Mouse (Mus musculus): ENCODE data around the gene Odf3l1. TPM values are rescaled to one million over a fixed set of nuclear protein-coding genes. Genes with fewer than 3 reads are reported as not detected.

Odf3l1 gene
- total RNA-seq, 2 experiments from 2014 or later: 0.32 TPM; not detected in 1

DNA sequence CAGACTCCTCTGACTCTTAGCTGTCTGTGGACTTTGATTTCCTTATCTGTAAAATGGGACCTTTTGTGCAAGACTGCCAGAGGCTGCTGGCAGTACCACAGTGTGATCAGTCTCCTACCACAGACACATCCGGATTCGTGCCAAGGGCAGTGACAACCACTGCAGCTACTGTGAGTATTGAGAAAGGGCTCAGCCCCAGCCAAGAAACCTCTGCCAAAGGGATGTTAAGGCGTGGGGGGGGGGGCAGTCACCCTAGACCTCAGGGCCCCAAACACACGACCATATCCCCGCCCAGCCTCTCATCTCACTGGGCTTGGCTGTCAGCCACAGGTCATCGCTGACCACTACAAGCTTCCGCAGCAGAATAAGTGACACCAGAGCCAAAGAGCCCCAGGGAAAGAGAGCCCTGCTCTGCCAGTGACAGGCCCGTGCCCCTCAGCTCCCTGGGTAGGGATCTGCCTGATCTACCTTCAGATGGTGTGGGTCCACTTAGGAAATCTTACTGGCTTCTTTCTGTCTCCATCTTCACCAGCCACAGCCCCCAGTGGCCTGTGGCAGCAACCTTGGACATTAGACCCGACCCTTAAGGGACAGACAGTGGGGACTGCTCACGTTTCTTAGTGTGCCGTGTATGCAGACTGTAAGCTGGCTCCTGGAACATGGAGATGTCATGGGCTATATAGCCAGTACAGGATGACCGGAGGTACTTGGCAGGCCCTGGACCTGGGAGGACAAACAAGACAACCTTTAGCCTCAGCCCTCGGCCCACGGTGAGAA lies 14.2 kb downstream of the Odf3l1 start:
- no peak for DNase-seq

GRCm38 (mm10) chr9:56847523-56847922 lies 17.0 kb downstream of the Odf3l1 start:
- peak; percentile 74 to 82 for DNase-seq
- intact Hi-C loops (cut with DNase I): no loop called here

More for the DNA sequence above, 14.2 kb downstream of the Odf3l1 start:
- intact Hi-C loops (cut with DNase I): no loop called here

- DNase-seq: peak in 1 of 2 experiments; percentile 18
- intact Hi-C loops (cut with DNase I): no loop called here
Observed at GRCm38 (mm10) chr9:56844644-56845043, 19.8 kb downstream of the Odf3l1 start.

GRCm38 (mm10) chr9:56843679-56844188 lies 20.7 kb downstream of the Odf3l1 start:
- intact Hi-C loops (cut with DNase I): loop anchor here (1.0 kb wide), 1 partner anchor 46 kb away; no protein-coding TSS in a partner anchor
- DNase-seq: peak; percentile 85 to 88

GRCm38 (mm10) chr9:56842303-56842719 lies 22.2 kb downstream of the Odf3l1 start:
- intact Hi-C loops (cut with DNase I): no loop called here
- no peak for DNase-seq

- no peak for DNase-seq
- intact Hi-C loops (cut with DNase I): no loop called here
Observed at GRCm38 (mm10) chr9:56841864-56842263, 22.6 kb downstream of the Odf3l1 start.

DNA sequence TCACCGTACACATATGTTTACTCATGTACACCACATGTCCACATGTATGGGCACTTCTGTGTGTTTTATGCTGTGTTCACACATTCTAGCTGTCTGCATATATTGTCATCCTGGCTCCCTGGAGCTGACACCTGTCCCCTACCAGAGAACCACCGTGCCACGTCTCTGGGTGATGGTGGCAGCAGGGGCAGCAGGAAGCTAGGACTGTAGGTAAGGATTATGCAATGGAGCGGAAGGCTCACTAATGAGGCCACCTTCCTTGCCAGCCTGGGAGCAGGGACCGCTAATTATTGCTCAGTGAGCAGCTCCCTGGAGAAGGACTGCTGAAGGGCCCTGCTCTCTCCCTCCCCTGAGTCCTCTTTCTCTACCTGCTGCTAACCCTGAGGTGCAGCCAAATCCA lies 23.8 kb downstream of the Odf3l1 start:
- intact Hi-C loops (cut with DNase I): no loop called here
- no peak for DNase-seq

DNA sequence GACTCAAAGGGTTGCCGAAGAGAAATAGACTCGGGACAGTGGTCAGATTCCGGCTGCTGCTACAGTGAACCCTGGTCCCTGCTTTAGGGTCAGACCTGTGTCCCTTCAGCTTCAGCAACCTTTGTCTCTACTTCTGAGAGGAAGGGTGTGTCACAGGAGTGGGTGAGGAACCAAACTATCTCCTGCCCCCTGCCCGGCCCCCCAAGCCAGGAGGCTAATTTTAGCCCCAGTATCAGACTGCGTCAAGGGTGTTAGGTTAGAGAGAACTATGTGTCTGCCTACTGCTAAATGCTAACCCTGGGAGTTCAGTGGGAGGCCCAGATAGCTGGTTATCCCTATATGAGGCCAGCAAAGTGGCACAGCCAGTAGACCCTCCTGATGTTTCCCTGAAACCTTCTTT lies 29.3 kb downstream of the Odf3l1 start:
- intact Hi-C loops (cut with DNase I): no loop called here
- peak in 1 of 2 experiments; percentile 51 for DNase-seq

GRCm38 (mm10) chr9:56832900-56833299 lies 31.6 kb downstream of the Odf3l1 start:
- peak; percentile 30 to 45 for DNase-seq
- intact Hi-C loops (cut with DNase I): no loop called here

- no peak for DNase-seq
- intact Hi-C loops (cut with DNase I): no loop called here
Observed at GRCm38 (mm10) chr9:56831904-56832303, 32.6 kb downstream of the Odf3l1 start.

DNA sequence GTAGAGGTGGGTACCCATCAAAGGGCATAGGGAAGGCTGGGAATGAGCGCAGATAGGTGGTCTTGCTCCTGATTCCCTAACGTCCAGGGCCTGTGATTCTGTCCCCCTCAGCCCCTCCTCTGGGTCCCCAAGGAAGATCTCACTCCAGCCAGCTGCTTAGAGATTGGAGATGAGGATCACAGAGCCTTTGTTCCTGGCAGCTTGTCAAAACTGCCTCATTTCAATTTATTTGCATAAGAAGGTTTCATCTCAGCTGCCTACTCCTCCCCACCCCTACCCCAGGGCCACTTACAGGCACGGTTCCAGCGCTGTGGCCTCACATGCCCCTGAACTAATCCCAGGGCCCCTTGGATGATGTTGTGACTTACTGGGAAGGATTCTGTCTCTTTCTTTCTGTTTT lies 34.3 kb downstream of the Odf3l1 start:
- intact Hi-C loops (cut with DNase I): no loop called here
- peak in 1 of 2 experiments; percentile 21 for DNase-seq

GRCm38 (mm10) chr9:56828841-56829240 lies 35.6 kb downstream of the Odf3l1 start:
- intact Hi-C loops (cut with DNase I): loop anchor here (10.0 kb wide), 1 partner anchor 194 kb away; no protein-coding TSS in a partner anchor
- no peak for DNase-seq

DNA sequence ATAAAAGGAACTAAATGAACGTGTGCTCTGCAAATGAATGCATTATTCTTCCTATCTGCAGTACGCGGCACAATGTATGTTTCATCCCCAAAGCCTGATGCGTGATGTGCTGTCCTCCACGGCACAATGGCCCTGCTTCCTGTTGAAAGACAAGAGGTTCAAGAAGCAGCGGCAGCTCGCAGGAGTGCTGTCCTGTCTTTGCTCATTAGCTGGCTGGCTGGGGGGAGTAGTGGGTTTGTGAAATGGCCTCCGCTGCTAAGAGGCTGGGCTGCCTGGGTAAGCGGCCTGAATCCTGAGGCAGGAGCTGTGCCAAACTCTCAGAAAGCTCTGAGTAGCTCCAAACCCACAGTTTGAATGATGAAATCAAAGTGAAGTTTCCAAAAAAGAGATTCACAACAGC lies 36.3 kb downstream of the Odf3l1 start:
- no peak for DNase-seq
- intact Hi-C loops (cut with DNase I): loop anchor here (10.0 kb wide), 1 partner anchor 193 kb away; no protein-coding TSS in a partner anchor

DNA sequence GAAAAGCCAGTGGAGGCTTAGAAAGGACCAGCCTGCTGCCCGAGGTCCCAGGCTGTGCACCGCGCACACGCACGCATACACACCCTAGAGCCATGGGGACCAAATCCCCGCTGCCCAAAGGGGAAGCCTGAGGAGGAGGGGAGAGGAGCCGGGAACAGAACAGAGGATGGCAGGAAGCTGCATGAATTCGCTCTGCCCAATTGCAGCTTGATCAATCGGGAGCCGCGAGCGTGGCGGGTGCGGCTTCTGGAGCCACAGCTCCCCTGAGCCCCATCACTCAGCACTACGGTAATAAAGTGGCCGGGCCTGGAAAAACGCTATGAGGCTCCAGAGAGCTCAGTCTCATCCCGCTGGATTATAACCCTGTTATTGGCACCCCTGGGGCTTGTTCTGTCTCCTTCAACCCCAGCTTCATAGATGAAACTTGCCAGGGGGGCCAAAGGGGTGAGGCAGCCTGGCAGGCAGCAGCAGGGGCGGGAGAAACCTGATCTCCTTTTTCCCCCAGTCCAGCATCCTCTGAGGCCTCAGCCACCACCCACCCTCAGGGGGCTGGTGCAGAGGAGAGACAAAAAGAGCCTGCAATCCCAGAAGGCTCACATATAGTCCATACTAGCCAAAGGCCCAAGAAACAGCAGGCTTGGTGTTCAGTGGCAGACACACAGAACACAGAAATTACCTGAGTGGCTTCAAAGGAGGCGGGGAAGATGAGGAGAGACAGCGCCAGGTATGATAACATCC lies 38.8 kb downstream of the Odf3l1 start:
- DNase-seq: no peak
- intact Hi-C loops (cut with DNase I): loop anchor here (10.0 kb wide), 1 partner anchor 191 kb away; no protein-coding TSS in a partner anchor

GRCm38 (mm10) chr9:56824900-56825299 lies 39.6 kb downstream of the Odf3l1 start:
- DNase-seq: peak in 1 of 2 experiments; percentile 59
- intact Hi-C loops (cut with DNase I): loop anchor here (10.0 kb wide), 1 partner anchor 190 kb away; no protein-coding TSS in a partner anchor

- DNase-seq: no peak
- intact Hi-C loops (cut with DNase I): no loop called here
Observed at GRCm38 (mm10) chr9:56810916-56811315, 53.6 kb downstream of the Odf3l1 start.

DNA sequence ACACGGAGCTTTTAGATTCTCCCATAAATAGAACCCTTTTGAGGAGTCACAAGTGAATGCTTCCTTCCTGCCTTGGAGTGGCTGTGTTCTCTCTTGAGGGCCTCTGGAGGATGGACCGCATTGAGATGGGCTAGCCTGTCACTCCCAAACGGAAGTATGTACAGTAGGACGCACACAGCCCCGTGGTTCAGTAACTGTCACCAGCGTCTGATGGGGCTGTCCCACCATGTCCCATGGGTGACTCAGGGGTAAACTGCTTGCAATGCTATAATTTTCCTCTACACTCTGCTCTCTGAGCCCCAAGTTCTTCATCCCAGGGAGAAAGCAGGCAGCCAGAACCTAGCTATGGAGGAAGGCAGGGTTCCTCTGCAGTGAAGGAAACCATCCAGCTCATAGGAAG lies 56.5 kb downstream of the Odf3l1 start:
- intact Hi-C loops (cut with DNase I): loop anchor here (10.0 kb wide), 1 partner anchor 613 kb away; no protein-coding TSS in a partner anchor
- DNase-seq: no peak

- intact Hi-C loops (cut with DNase I): loop anchor here (10.0 kb wide), 1 partner anchor 608 kb away; no protein-coding TSS in a partner anchor
- no peak for DNase-seq
Observed at GRCm38 (mm10) chr9:56803146-56803545, 61.3 kb downstream of the Odf3l1 start.

Data from heart, postnatal 10 days (tissue).